Mouse (Mus musculus) intestine, embryonic 15.5 days (tissue): ENCODE measurements at regions not wholly inside any gene's neighbourhood (a gene's known extent, or its start where the extent isn't known, plus 50 kb on each side); places are given as distances from the start of the nearest gene placed in this dataset.

Experiments
- ATAC-seq: fragments of 200-750 bp; cut with Nextera tagmentation; 2 replicates; pipeline ENCODE4 v1.8.0; 2017; ENCODE audit warnings: moderate TSS enrichment, moderate library complexity
- H3K27ac ChIP-seq: fragments of 300-500 bp; sonication (generic); 2 replicates; pipeline ENCODE4 v1.5.1; 2015; ENCODE audit warnings: mild to moderate bottlenecking, inconsistent platforms
- H3K27me3 ChIP-seq: fragments of 300-500 bp; sonication (generic); replicated peaks from 2 replicates; pipeline ENCODE4 v1.6.1; 2015; ENCODE audit warnings: inconsistent platforms
- H3K36me3 ChIP-seq: fragments of 300-500 bp; sonication (generic); 2 replicates; pipeline ENCODE4 v1.6.1; 2015; ENCODE audit warnings: inconsistent platforms
- H3K4me1 ChIP-seq: fragments of 300-500 bp; sonication (generic); replicated peaks from 2 replicates; pipeline ENCODE4 v1.6.1; 2015; ENCODE audit warnings: inconsistent platforms
- H3K4me2 ChIP-seq: fragments of 300-500 bp; sonication (generic); replicated peaks from 2 replicates; pipeline ENCODE4 v1.6.1; 2015; ENCODE audit warnings: mild to moderate bottlenecking, inconsistent platforms
- H3K4me3 ChIP-seq: fragments of 300-500 bp; sonication (generic); replicated peaks from 2 replicates; pipeline ENCODE4 v1.5.1; 2015; ENCODE audit warnings: inconsistent platforms
- H3K9ac ChIP-seq: fragments of 300-500 bp; sonication (generic); 2 replicates; pipeline ENCODE4 v1.6.1; 2015; ENCODE audit warnings: inconsistent platforms
- H3K9me3 ChIP-seq: fragments of 300-500 bp; sonication (generic); 2 replicates; pipeline ENCODE4 v1.6.1; 2016; ENCODE audit warnings: inconsistent platforms
- WGBS: fragments of 180-500 bp; shearing (Covaris S2); methylation state at CpG from one replicate; pipeline ENCODE4 v1.1.7; 2015; 5-methylcytosine and 5-hydroxymethylcytosine counted together

GRCm38 (mm10) chr14:99392813-99393212 is 94.3 kb downstream of the Klf5 start:
- H3K9ac ChIP-seq: no peak overlapping the region
- WGBS: 60% methylated on average over 2 of the region's 2 CpGs
- H3K4me1 ChIP-seq: no peaks in the 10 kb centered on the region
- no peaks in the 10 kb centered on the region for H3K27me3 ChIP-seq
- ATAC-seq: peak; percentile 32; the same call in 1 of the 2 replicates
- H3K4me2 ChIP-seq: no peak overlapping the region
- H3K4me3 ChIP-seq: no peak overlapping the region
- peak overlapping the region; percentile 73 for H3K27ac ChIP-seq
- no peaks in the 10 kb centered on the region for H3K36me3 ChIP-seq
- no peaks in the 10 kb centered on the region for H3K9me3 ChIP-seq

- H3K9me3 ChIP-seq: no peaks in the 10 kb centered on the region
- H3K27ac ChIP-seq: peak overlapping the region; percentile 77
- WGBS: 59% methylated on average over 8 of the region's 8 CpGs
- H3K4me1 ChIP-seq: no peaks in the 10 kb centered on the region
- ATAC-seq: peak; percentile 93
- H3K36me3 ChIP-seq: no peaks in the 10 kb centered on the region
- H3K4me2 ChIP-seq: 0 out of 2 replicates have a peak overlapping the region, but pooled peaks have one; percentile 5
- H3K9ac ChIP-seq: no peak overlapping the region
- no peaks in the 10 kb centered on the region for H3K27me3 ChIP-seq
- no peak overlapping the region for H3K4me3 ChIP-seq
Observed at GRCm38 (mm10) chr14:99393611-99394010, 95.1 kb downstream of the Klf5 start.

GRCm38 (mm10) chr14:99403155-99403726 is 104.8 kb downstream of the Klf5 start:
- Histone ChIP-seq H3K27me3 (no peaks in the 10 kb centered on the region), H3K4me1 (no peaks in the 10 kb centered on the region), H3K36me3 (no peaks in the 10 kb centered on the region), H3K9me3 (no peaks in the 10 kb centered on the region), H3K9ac (no peak overlapping the region), H3K4me3 (no peak overlapping the region), H3K27ac (no peak overlapping the region), H3K4me2 (no peak overlapping the region)
- 71% methylated on average over 6 of the region's 6 CpGs for WGBS
- ATAC-seq: peak; percentile 66

GRCm38 (mm10) chr14:99405228-99405627 is 106.7 kb downstream of the Klf5 start:
- no peak overlapping the region for H3K9ac ChIP-seq
- H3K9me3 ChIP-seq: no peaks in the 10 kb centered on the region
- no peak overlapping the region for H3K4me3 ChIP-seq
- H3K4me1 ChIP-seq: no peaks in the 10 kb centered on the region
- 78% methylated on average over 5 of the region's 5 CpGs for WGBS
- no peaks in the 10 kb centered on the region for H3K27me3 ChIP-seq
- no peak overlapping the region for H3K27ac ChIP-seq
- H3K36me3 ChIP-seq: no peaks in the 10 kb centered on the region
- no peak overlapping the region for H3K4me2 ChIP-seq
- ATAC-seq: no peak

- no peak overlapping the region for H3K4me2 ChIP-seq
- WGBS: 14% methylated on average over 5 of the region's 5 CpGs
- H3K9ac ChIP-seq: no peak overlapping the region
- H3K9me3 ChIP-seq: no peaks in the 10 kb centered on the region
- H3K4me3 ChIP-seq: no peak overlapping the region
- no peaks in the 10 kb centered on the region for H3K27me3 ChIP-seq
- H3K36me3 ChIP-seq: no peaks in the 10 kb centered on the region
- H3K27ac ChIP-seq: no peak overlapping the region
- peak; percentile 63 for ATAC-seq
- H3K4me1 ChIP-seq: no peaks in the 10 kb centered on the region
Observed at GRCm38 (mm10) chr14:99411835-99412234, 113.3 kb downstream of the Klf5 start.

DNA sequence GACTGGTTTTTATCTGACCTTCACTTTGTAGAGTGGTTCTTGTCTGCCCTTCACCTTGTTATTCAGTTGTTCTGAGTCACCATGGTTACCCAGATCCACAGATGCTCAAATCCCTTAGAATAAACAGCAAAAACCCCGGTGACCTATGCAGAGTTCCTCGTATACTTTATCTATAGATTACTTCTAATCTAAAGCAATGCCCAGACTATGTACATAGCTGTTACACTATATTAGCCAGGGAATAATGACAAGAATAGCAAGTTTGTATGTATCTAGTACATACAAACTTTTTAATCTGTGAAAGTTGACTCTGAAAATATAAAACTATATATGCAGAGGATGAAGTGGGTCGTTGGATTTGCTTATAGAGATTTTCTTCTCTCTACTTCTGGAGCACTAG is 117.7 kb downstream of the Klf5 start:
- ATAC-seq: no peak
- Histone ChIP-seq H3K9me3 (no peaks in the 10 kb centered on the region), H3K27me3 (no peaks in the 10 kb centered on the region), H3K4me1 (no peaks in the 10 kb centered on the region), H3K4me2 (no peak overlapping the region), H3K36me3 (no peaks in the 10 kb centered on the region), H3K9ac (no peak overlapping the region), H3K27ac (no peak overlapping the region), H3K4me3 (no peak overlapping the region)
- WGBS: 51% methylated on average over 3 of the region's 3 CpGs

GRCm38 (mm10) chr14:99418970-99419369 is 120.5 kb downstream of the Klf5 start:
- Histone ChIP-seq H3K36me3 (no peaks in the 10 kb centered on the region), H3K27me3 (no peaks in the 10 kb centered on the region), H3K4me2 (no peak overlapping the region), H3K9me3 (no peaks in the 10 kb centered on the region), H3K4me1 (no peaks in the 10 kb centered on the region), H3K27ac (no peak overlapping the region), H3K4me3 (no peak overlapping the region), H3K9ac (no peak overlapping the region)
- ATAC-seq: no peak
- 93% methylated on average over 5 of the region's 5 CpGs for WGBS

- H3K27me3 ChIP-seq: no peaks in the 10 kb centered on the region
- H3K4me3 ChIP-seq: no peak overlapping the region
- no peak overlapping the region for H3K9ac ChIP-seq
- 71% methylated on average over 7 of the region's 7 CpGs for WGBS
- no peaks in the 10 kb centered on the region for H3K36me3 ChIP-seq
- H3K9me3 ChIP-seq: no peaks in the 10 kb centered on the region
- no peak overlapping the region for H3K4me2 ChIP-seq
- H3K27ac ChIP-seq: no peak overlapping the region
- H3K4me1 ChIP-seq: no peaks in the 10 kb centered on the region
- no peak for ATAC-seq
Observed at GRCm38 (mm10) chr14:99423334-99423733, 124.8 kb downstream of the Klf5 start.

DNA sequence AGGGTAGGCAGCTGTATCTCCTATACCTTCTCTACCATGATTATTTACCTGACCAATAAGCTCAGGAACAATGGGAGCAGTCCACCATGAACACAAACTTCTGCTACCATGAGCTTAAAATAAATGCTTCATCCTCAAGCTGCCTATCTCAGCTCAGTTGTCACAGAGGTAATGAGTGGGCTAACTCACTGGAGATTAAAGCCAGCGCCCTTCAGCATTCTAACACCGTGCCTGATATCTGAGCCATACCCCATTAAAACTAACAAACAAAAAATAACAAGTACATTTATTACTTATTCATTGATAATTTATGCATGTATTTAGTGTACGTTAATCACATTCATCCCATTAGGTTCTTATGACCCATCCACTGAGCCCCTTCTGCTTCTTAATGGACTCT is 128.6 kb downstream of the Klf5 start:
- Histone ChIP-seq H3K9ac (no peak overlapping the region), H3K4me2 (no peak overlapping the region), H3K27me3 (no peaks in the 10 kb centered on the region), H3K36me3 (no peaks in the 10 kb centered on the region), H3K4me1 (no peaks in the 10 kb centered on the region), H3K9me3 (no peaks in the 10 kb centered on the region), H3K4me3 (no peak overlapping the region), H3K27ac (no peak overlapping the region)
- 92% methylated on average over 3 of the region's 3 CpGs for WGBS
- ATAC-seq: no peak

GRCm38 (mm10) chr14:99430323-99430722 is 131.8 kb downstream of the Klf5 start:
- no peak overlapping the region for H3K4me2 ChIP-seq
- 79% methylated on average over 4 of the region's 4 CpGs for WGBS
- H3K27ac ChIP-seq: no peak overlapping the region
- H3K9ac ChIP-seq: no peak overlapping the region
- no peak for ATAC-seq
- H3K27me3 ChIP-seq: no peaks in the 10 kb centered on the region
- no peaks in the 10 kb centered on the region for H3K4me1 ChIP-seq
- no peaks in the 10 kb centered on the region for H3K36me3 ChIP-seq
- no peak overlapping the region for H3K4me3 ChIP-seq
- no peaks in the 10 kb centered on the region for H3K9me3 ChIP-seq

DNA sequence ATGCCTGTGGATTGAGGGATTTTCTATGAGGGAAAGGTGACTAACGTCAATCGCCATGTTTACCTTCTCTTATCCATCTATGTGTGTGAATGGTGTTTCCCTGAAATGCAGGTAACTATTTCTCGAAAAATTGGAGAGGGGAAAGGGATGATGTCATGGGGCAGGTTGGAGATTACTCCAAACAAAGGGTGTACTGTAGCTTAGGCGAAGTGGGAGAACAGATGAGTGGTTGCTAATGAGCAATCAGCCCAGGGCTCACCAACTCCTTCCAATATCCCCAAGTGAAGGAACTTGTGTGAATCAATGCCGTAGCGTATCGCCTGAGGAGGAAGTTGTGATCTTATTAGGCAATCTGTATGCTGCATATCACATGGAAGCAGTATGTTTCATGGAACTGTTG is 133.2 kb downstream of the Klf5 start:
- Histone ChIP-seq H3K9me3 (no peaks in the 10 kb centered on the region), H3K36me3 (no peaks in the 10 kb centered on the region), H3K4me1 (no peaks in the 10 kb centered on the region), H3K27me3 (no peaks in the 10 kb centered on the region), H3K4me2 (no peak overlapping the region), H3K27ac (no peak overlapping the region), H3K9ac (no peak overlapping the region), H3K4me3 (no peak overlapping the region)
- no peak for ATAC-seq
- 88% methylated on average over 7 of the region's 7 CpGs for WGBS

- no peaks in the 10 kb centered on the region for H3K36me3 ChIP-seq
- H3K27ac ChIP-seq: no peak overlapping the region
- WGBS: 61% methylated on average over 1 of the region's 1 CpGs
- no peaks in the 10 kb centered on the region for H3K4me1 ChIP-seq
- H3K4me2 ChIP-seq: no peak overlapping the region
- H3K27me3 ChIP-seq: no peaks in the 10 kb centered on the region
- no peak overlapping the region for H3K9ac ChIP-seq
- no peaks in the 10 kb centered on the region for H3K9me3 ChIP-seq
- no peak overlapping the region for H3K4me3 ChIP-seq
- no peak for ATAC-seq
Observed at GRCm38 (mm10) chr14:99434645-99435044, 136.2 kb downstream of the Klf5 start.

DNA sequence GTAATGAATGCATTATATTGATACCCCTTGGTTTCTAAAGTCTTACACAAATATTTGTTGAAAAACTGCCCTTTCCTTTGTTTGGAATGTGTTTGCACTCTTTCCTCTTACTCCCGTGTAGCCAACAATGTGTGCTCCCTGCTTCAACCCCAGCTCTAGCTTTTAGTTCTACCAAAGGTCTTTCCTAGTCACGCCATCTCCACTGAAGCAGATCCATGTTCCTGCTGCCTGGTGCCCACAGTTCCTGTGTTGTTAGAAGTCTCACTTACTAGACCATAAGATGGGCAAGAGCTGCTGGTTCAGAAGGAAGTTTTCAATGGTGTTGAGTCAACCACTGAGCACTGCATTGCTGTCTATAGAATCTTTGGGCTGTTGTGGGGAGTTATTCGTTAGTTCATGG is 137.0 kb downstream of the Klf5 start:
- WGBS: 60% methylated on average over 3 of the region's 3 CpGs
- H3K4me1 ChIP-seq: no peaks in the 10 kb centered on the region
- no peak overlapping the region for H3K4me2 ChIP-seq
- no peak overlapping the region for H3K4me3 ChIP-seq
- H3K9me3 ChIP-seq: no peaks in the 10 kb centered on the region
- no peaks in the 10 kb centered on the region for H3K36me3 ChIP-seq
- no peak overlapping the region for H3K9ac ChIP-seq
- H3K27ac ChIP-seq: no peak overlapping the region
- H3K27me3 ChIP-seq: no peaks in the 10 kb centered on the region
- no peak for ATAC-seq
